Mouse (Mus musculus): ENCODE measurements around the gene Csnk1g2.

Gene Csnk1g2

DNA sequence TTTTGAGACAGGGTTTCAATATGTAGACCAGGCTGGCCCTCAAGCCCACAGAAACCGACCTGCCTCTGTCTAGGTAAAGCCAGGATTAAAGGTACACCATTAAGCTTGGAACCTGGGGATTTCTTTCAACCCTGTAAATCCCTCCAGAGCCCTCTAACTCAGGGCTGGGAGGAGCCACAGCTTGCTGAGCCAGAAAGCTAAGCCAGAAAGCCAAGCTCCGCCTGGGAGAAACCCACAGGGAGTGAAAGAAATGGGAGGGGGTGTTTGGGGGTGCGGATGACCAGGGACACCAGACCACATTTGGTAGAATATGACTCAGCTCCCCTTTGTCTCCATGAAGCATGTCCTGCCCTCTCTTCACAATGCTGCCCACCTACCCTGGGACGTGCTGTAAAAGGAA is 26.3 kb upstream of the Csnk1g2 start:
- in situ Hi-C loops (cut with MboI, MseI) = no loop called here

DNA sequence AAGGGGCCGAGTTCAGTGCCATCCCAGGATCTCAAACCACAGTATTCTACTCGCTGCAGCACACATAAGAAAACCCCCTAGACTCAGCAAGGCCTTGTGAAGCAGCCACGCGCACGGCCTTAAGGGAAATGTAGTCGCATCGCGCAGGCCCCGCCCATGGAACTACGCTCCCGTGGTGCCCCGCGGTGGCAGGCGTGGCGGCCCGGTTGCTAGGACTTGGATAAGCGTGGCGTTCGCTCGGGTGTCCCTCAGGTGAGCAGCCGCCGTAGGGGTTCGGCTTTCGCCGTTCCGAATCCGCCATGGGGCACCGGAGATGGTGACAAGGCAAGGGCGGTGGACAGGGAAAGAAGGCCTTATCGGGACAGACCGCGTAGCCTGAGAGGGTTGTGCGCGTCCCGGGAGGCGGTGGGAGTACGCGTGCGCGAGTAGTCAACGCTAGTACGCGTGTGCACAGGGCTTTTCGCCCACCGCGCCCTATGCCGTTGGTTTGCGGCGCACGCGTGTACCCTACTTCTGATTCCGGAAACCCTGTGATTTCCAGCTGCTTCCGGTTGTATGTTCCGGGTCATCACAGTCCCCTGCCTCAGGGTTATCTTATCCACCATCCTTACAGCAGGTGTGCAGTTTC is 19.8 kb upstream of the Csnk1g2 start, which contains the start of the genes Scamp4 and Adat3:
Gene Scamp4 (plus strand): TSS at position 175 of the 628 bp plus-strand sequence.
Gene Adat3 (plus strand): TSS at position 183 of the 628 bp plus-strand sequence.
- in situ Hi-C loops (cut with MboI, MseI) = no loop called here

- in situ Hi-C loops (cut with MboI, MseI) = no loop called here
These were observed 19.3 kb upstream of the Csnk1g2 start for GRCm38 (mm10) chr10:80603364-80603763.

GRCm38 (mm10) chr10:80604001-80604509 is 18.6 kb upstream of the Csnk1g2 start:
- in situ Hi-C loops (cut with MboI, MseI) = no loop called here

GRCm38 (mm10) chr10:80604988-80605387 is 17.6 kb upstream of the Csnk1g2 start:
- in situ Hi-C loops (cut with MboI, MseI) = loop anchor here in 1 of 2 experiments (5.0 kb wide), 1 partner anchor 82 kb away; no protein-coding TSS in a partner anchor

DNA sequence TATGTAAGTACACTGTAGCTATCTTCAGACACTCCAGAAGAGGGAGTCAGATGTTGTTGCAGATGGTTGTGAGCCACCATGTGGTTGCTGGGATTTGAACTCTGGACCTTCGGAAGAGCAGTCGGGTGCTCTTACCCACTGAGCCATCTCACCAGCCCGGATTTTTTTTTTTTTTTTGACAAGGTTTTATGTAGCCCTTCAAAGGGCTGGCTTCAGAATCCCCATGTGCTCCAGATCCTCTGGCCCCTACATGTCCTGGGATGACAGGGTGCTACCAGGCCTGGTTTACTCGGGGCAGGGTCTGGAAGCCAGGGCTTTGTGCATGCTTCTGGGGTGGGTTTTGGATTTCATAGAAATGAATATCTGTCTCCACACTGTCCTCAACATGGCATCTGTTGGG is 16.9 kb upstream of the Csnk1g2 start, which contains the start of gene Gm49322:
Gene Gm49322 (plus strand): TSS at position 301 of the 400 bp plus-strand sequence.
- in situ Hi-C loops (cut with MboI, MseI) = loop anchor here in 1 of 2 experiments (5.0 kb wide), 1 partner anchor 82 kb away; no protein-coding TSS in a partner anchor

DNA sequence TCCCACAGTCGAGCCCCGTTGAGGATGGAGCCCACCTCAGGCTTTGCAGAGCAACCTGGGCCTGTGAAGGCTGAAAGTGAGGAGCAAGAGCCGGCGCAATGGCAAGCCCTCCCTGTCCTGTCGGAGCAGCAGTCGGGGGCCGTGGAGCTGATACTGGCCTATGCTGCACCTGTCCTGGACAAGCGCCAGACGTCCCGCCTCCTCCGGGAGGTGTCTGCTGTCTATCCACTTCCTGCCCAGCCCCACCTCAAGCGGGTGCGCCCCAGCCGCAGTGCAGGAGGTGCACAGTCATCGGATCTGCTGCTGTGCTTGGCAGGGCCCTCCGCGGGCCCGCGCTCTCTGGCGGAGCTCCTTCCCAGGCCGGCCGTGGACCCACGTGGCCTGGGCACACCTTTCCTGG is 16.3 kb upstream of the Csnk1g2 start:
- in situ Hi-C loops (cut with MboI, MseI) = loop anchor here in 1 of 2 experiments (5.0 kb wide), 1 partner anchor 81 kb away; no protein-coding TSS in a partner anchor

DNA sequence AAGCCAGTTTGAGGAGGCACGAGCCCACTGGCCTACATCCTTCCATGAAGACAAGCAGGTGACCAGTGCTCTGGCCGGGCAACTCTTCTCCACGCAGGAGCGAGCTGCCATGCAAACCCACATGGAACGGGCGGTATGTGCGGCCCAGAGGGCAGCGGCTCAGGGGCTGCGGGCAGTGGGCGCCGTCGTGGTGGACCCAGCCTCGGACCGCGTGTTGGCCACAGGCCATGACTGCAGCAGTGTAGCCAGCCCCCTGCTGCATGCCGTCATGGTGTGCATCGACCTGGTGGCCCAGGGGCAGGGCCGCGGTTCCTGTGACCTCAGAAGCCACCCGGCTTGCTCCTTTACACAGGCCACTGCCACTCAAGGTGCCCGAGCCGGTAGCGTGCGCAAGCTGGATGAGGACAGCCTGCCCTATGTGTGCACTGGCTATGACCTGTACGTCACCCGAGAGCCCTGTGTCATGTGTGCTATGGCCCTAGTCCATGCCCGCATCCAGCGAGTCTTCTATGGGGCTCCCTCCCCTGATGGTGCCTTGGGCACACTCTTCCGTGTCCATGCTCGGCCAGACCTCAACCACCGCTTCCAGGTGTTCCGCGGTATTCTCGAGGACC is 15.8 kb upstream of the Csnk1g2 start:
- in situ Hi-C loops (cut with MboI, MseI) = loop anchor here in 1 of 2 experiments (5.0 kb wide), 1 partner anchor 80 kb away; no protein-coding TSS in a partner anchor

DNA sequence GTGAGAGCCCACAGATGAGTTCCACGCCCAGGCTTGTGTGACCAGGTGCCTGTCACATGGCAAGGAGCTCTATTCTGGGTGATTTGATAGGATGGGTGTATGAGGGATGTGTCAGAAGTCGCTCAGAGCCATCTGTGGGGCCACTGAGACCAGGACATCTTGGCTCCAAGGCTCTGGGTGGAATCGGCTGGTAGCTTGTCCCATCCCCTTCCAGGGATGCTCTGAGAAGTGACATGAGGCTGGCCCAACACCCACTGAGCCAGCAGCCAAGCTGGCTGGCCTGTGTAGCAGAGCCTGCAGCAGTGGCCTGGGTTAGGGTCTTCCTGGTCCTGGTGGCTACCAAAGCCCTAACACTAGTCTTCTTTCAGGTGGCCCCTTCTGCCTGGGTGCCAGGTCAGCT is 14.2 kb upstream of the Csnk1g2 start:
- in situ Hi-C loops (cut with MboI, MseI) = loop anchor here in 1 of 2 experiments (5.0 kb wide), 1 partner anchor 79 kb away; no protein-coding TSS in a partner anchor

- in situ Hi-C loops (cut with MboI, MseI) = loop anchor here in 1 of 2 experiments (5.0 kb wide), 1 partner anchor 78 kb away; no protein-coding TSS in a partner anchor
These were observed 13.2 kb upstream of the Csnk1g2 start for GRCm38 (mm10) chr10:80609269-80609924.

DNA sequence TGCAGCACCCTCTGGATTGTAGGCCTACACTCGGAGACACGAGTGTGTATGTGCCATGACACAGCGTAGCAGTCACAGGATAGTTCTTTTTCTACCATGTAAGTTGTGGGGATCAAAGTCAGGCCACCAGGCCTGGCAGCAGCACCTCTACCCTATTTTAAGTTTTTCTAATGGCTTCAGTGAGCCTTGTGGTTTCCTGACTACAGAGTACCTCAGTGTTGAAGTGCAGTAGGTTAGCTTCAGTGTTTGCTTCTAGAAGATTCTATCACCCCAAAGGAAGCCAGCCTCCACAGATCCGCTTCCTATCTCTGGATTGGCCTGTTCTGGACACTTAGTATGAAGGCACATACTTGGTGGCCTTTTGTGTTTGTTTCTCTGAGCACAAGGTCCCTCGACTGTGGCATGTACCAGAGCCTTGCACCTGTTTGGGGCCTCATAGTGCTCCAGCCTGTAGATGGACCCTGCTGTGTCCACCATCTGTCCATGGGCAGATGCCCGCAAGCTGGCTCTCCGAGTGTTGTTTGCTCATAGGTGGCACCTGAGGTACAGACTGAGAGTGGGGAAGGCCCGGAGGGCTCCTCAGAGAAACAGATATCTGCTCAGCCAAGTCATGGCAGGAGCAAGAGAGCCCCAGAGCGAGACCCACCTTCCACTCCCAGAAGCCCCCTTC is 12.4 kb upstream of the Csnk1g2 start:
- in situ Hi-C loops (cut with MboI, MseI) = no loop called here

DNA sequence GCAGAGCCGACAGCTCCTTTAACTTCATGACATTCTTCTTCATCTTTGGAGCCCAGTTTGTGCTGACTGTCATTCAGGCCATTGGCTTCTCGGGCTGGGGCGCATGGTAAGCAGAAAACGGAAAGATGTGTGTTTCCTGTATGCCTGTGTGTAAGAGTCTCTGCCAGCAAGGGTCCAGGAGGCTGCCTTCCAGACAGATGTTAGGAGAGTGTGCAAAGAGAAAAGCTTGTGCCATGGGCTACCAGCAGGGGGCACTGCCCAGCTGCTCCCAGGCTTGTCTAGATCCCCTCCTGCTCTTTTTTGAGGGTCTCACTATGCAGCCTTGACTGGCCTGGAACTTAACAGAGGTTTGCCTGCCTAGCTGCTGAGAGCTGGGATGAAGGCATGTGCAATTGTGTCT is 11.6 kb upstream of the Csnk1g2 start:
- in situ Hi-C loops (cut with MboI, MseI) = no loop called here

GRCm38 (mm10) chr10:80611905-80612304 is 10.7 kb upstream of the Csnk1g2 start:
- in situ Hi-C loops (cut with MboI, MseI) = no loop called here

DNA sequence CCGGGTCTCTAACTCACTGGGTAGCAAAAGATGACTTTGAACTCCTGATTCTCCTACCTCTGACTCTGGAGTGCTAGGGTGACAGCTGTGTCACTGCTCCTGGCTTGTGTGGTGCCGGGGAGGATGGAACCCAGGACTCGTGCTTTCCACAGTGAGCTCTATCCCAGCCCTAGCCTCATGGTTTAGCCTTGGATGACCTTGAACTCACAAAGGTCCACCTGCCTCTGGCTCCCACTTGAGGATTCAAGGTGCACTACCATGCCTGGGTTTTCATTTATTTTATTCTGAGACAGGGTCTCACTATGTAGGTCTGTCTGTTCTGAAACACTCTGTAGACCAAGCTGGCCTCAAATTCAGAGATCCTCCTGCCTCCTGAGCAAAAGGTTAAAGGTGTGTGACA is 8.8 kb upstream of the Csnk1g2 start:
- in situ Hi-C loops (cut with MboI, MseI) = no loop called here

DNA sequence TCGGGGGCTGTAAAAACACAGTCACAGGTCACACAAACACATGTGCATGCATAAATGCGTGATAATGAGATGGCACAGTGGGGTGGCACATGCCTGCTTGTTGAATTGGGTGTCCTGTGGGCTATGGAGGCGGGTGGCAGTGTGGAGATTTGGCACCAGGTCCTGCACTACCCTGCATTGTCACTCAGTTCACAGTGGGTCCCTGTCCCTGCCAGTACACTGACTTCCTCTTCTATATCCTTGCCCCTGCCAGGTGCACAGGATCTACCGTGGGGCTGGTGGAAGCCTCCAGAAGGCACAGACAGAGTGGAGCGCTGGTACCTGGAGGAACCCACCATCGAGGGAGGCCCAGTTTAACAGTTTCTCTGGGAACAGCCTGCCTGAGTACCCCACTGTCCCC is 8.3 kb upstream of the Csnk1g2 start:
- in situ Hi-C loops (cut with MboI, MseI) = no loop called here

GRCm38 (mm10) chr10:80618181-80618580 is 4.5 kb upstream of the Csnk1g2 start:
- in situ Hi-C loops (cut with MboI, MseI) = no loop called here

GRCm38 (mm10) chr10:80619465-80620244 is 3.0 kb upstream of the Csnk1g2 start:
- in situ Hi-C loops (cut with MboI, MseI) = loop anchor here in 1 of 2 experiments (5.0 kb wide), 1 partner anchor 42 kb away; the partner anchor contains the start of gene Klf16

- in situ Hi-C loops (cut with MboI, MseI) = loop anchor here in 1 of 2 experiments (5.0 kb wide), 1 partner anchor 43 kb away; the partner anchor contains the start of gene Klf16
These were observed 2.3 kb upstream of the Csnk1g2 start for GRCm38 (mm10) chr10:80620365-80620764.

DNA sequence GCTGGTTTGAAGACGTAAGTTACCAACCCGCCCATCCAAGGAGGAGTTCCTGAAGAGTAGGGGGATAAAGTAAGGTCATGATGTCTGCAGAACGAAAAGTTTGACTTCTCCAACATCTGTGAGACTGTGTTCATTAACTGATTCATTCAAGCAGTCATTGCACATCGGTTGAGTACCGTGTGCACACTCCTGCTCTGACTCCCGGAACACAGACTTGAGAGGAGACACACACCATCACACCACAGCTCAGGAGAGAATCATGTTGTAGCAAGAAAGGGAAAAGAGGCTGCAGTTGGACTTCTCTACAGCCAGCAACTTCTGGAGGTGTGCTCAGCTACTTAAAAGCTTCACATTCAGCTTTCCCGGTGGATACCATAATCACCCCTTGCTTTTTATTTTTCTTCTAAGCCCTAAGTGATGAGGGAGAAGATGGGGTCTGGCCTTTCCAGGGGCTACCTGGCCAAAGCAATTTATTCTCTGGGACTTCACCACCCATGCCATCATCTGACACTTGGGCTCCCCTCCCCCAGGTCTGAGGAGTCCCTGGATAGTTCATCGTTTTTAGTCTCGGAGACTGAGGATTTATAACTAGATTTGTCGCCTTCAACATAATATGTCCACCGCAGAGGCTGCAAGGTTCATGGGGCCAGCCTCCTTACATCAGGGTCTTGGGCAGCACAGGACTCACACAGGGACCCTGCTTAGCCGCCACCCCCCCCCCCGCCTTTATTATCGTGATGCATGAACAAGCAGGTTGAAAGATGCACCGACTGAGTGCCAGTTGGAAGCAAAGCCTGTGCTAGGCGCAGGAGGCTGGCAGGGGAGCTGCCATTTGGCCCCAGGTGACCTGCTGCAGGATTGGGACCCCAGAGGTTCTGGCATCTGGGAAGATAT is 1.6 kb upstream of the Csnk1g2 start:
- in situ Hi-C loops (cut with MboI, MseI) = loop anchor here in 1 of 2 experiments (5.0 kb wide), 1 partner anchor 44 kb away; the partner anchor contains the start of gene Klf16
